Mouse (Mus musculus) cerebellum, postnatal 25 days (tissue): ENCODE data around the gene Hdgfl2.
A peak's percentile ranks its signal among the peaks of the same experiment; 100 is the strongest.

Experiments
- DNase-seq, 2 experiments: peaks; one replicate each; pipeline ENCODE4 v3.0.0; 2021; ENCODE audit warnings: mixed read lengths in 2 of 2

Gene Hdgfl2

DNA sequence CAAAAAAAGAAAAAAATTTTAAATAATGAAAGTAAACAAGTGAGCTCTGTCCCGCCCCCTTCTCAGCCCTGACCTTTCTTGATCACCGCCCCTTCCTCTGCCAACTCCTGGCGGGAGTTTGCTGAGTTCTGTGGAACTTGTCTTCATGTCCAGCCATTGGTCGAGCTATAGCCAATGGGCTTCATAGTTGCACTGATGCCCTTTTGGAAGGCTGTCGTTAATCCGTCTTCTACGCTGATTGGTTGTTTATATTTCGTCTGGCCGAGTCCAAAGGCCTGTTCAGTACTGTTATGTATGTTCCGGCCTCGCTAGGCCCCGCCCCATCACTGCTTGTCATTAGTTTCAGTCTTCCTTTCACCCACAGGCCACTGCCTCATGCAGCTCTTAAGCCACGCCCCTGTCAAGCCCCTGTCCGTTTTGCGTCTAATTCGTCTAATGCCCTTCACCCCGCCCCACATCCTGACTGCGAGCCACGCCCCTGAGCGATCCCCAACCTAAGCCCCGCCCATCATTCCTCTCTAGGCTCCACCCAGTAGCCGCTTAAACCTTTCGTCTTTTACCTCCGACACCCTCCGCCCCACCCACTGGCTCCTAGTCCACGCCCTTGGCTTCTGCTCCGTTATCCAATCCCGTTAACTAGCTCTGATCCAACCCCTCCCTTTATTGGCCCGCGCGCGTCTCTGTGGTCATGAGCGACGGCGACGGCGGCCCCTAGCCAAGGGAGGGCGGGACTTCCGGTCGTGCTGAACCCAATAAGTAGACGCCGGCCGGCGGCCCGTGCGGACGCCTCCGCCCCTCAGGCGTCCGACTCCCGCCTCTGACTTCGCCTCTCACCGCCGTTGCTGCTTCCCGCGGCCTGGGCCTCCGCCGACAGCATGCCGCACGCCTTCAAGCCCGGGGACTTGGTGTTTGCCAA, at the start of gene Hdgfl2:
Gene Hdgfl2, plus strand, starts transcription at position 755 of the 916 bp plus-strand sequence.
- DNase-seq, result peak; percentile 100

DNA sequence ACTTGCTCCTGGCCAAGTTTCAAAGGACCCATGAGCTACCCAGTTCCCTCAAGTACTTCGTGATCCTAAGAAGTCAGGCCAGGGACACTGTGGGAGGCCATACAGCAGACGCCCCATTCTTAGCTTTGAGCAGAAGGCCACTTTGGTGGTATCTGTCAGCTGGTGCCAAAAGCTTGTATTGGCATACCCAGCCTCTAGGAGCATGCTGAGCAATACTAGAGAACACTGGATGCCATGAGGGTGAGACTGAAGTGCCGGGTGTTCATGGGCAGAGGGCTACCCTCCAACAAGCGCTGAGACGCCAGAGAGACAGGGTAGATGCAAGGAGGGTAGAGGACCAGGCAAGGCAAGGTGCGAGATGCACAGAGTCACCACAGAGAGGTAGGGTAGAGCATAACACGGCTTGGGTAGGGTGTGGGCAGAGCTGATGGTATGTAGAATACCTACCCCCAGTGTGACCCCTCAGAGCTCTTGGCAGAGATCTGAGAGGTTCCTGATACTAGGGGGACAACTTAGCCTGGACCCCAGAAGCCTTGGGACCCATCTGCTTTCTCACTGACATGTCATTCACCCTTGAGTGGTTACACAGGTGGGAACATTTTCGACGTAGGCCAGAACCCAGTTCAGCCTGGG, 49.1 kb upstream of the Hdgfl2 start:
- peak; percentile 46 to 63 for DNase-seq

DNA sequence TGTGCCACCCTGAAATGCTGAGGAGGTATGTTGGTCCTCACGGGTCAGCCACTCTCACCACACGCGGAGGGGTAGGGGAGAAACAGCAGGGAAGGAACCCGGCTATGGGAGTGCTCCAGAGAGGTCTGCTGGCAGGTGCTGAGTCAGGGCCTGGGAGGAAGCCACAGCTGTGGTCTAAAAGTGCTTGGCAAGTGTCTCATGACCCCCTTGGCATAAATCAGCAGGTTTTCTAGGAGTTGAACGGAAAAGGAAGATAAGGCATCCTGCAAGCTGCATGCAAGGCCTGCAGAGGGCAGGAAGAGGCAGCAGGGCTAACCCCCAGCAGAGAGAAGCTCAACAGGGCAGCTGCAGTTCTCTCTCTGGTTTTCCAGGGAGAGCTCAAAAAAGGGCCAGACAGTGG, 48.5 kb upstream of the Hdgfl2 start:
- DNase-seq, result peak in 1 of 2 experiments; percentile 32

DNA sequence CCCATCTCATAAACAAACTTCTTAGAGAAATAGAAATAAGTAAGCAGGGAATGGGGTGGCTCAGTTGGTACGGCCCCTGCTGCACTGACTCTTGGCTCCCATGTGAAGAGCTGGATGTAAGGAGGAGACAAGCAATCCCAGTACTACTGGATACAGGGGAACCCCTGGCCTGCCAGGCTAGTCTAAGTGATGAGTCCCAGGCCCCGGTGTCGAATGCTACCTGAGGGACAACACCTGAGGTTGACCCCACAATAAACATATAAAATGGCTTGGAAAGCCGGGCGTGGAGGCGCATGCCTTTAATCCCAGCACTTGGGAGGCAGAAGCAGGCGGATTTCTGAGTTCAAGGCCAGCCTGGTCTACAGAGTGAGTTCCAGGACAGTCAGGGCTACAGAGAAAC, 48.0 kb upstream of the Hdgfl2 start:
- peak in 1 of 2 experiments; percentile 12 for DNase-seq

DNA sequence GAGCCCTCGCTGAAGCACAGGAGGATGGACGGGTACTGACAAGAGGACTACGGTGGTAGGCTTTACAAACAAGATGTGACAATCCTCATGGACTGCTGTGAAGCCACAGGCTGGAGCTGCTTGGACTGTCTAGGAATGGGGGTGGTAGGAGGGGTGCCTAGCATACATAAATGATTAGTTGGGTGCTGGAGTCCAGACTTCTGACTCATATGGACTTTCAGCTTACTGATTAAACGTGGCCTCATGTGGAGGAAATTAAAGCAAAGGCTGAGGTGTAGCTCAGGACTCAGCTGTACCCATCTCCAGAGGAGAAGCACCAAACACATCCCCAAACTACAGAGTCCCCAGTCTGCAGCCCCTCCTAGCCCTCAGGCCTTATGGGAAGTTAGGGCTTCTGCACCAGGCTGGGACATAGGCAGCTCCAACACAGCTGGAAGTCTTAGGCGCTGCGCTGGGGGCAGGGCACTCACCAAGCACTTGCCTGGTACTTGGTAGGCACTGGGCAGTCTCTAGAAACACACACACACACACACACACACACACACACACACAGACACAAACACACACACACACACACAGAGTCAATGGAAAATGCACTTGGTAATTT, 47.2 kb upstream of the Hdgfl2 start:
- no peak for DNase-seq

DNA sequence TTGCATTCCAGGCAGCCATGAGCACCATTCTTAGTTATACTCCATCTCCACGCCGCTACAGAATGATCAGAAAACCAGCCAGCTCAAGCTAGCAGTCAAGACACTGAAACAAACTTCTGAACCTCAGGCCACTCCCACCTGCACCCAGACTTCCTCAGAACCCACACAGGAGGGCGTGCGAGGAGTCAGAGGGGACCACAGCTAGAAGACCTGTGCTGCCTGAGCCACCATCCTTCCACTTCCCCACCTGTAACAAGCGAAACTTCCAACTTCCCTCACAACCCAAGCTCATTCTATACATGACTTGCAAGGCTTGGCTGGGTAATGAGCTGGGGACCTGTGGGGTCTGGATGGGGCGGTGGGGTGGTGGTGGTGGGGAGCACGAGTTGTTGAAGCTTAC, 46.6 kb upstream of the Hdgfl2 start:
- no peak for DNase-seq

DNA sequence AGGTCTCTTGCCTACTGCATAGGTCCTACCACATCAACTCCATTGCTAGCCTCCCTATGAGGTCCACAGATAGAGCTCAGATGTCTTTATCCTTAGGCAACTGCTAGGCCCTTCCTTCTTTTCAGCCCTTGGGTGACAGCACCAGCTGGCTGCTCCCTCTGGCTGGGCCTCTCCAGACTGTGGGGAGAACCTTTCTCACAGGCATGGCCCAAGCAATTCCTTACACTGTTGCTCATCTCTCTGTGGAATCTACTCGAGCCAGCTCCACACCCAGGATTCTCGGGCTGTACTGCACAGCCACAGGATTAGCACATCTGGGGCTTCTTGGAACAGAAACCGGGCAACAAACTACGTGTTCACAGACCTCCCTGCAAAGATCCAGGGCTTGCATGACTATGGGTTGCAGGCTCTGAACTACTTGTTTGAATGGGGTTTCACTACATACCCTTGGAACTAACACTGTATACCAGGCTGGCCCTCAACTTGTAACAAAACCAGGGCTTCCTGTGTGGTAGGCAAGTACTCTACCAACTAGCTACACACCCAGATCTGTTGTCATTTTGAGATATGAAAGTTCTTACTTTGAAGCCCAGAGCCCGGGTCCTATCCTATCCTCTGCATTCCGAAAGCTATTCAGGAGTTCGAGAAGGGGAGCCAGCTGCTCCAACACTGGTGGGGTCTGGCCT, 45.3 kb upstream of the Hdgfl2 start:
- DNase-seq, result peak in 1 of 2 experiments; percentile 3

DNA sequence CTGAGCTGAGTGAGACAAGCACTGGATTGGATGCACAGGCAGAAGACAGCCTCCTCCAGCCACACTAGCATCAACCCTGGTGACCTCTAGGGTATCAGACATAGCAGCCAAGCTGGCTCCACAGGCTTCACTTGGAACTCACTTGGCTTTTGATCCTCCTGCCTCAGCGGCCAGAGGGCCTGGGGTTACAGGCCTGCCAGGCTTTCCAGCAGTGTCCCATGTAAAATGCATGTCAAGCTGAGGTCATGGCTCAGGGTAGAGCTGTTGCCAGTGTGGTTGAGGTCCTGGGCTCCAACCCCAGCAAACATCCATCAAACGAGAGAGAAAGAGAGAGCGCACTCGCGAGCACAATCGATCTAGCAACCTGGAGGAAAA, 44.7 kb upstream of the Hdgfl2 start:
- DNase-seq, result no peak

DNA sequence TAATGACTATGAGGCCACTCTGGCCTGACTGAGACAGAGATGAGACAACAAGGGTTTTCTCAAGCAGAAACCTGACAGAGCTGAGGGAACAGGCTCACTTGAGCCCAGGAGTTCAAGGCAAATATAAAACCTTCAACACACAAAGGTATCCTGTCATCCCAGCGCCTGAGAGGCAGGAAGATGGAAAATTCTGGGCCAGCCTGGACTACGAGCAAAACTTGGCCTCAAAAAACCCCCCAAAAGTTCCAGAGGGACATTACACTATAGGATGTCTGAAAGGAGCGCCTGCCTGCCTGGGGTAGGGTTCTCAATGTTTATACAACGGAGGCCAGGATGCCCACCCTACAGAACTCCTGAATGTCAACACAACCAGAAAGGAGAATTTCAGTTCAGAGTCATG, 44.2 kb upstream of the Hdgfl2 start:
- peak in 1 of 2 experiments; percentile 8 for DNase-seq

DNA sequence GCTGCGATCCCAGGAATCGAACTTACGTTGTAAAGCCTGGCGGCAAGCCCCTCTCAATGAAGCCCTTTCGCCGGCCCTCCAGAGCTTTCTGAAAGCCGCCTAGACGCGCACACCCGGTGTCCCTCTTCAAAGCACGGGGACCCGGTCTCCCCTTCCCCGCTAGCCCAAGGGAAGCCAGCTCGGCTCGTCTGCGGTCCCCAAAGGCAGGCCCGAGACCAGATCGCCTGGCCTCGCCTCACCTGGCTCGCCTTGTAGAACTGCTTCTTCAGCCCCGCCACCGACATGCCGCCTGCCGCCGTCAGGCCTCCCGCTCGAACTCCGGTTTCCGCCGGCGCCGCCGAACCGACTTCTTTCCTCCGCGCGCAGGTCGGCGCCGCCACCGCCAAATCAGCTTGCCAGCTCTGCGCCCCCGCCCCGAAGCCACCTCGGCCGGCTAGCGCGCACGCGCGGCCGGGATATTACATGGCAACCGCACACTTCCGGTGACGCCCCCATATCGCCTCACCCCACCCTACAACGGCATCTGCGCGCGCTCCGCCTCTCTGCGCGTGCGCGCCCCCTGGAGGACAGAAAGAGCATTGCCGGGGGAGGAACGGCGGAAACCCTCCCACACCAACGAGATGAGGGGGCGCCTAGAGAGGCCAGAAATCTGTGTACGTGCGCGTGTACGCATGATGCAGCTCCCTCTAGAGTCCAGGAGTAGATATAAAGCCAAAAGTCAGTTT, 43.1 kb upstream of the Hdgfl2 start, which contains the start of gene Sh3gl1:
Gene Sh3gl1, minus strand, starts transcription at position 460 of the 725 bp plus-strand sequence.
- DNase-seq, result peak; percentile 99 to 100

DNA sequence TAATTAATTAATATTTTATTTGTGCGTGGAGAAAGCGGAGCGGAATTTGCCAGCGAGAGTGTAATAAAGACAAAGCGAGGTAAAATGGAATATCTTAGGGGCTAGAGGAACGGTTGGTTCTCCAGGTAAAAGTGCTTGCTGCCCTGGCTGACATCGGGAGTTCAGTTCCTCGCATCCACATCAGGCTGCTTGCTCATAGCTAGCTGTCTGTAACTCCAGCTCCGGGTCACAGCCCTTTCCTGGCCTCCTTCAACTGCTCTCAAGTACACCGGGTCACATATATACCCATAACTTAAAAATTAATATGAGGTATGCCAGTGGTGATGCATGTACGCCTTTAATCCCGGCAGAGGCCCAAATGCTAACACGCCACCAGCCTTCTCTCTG, 42.5 kb upstream of the Hdgfl2 start:
- DNase-seq, result no peak

DNA sequence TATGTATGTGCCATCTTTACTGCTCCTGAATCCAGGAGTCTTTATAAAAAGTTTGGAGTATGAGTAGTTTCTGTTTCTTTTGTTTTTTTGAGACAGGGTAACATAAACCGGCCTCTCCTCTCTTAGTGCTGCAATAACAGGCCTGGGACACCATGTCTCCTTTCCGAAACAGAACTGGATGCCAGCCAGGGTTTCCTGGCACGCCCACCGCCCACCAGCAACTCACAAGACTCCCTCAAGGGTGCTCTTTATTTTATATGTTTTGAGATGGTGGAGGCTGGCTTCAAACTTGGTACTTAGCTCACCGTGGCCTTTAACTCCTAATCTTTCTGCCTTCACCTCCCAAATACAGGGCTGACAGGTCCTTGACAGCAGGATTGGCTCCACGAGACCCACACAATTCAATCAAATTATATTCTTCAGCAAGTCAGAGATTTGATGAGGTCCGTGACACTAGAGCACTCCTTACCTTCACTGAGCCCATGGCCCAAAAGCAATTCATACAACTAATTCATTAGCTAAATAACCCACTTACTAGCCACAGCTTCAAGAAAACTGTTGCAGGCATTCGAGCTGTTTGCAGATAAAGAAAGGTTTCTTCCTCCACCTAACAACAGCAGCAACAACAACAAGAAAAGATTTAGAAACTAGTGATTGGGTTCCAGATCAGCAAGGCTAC, 40.7 kb upstream of the Hdgfl2 start:
- peak in 1 of 2 experiments; percentile 49 for DNase-seq

DNA sequence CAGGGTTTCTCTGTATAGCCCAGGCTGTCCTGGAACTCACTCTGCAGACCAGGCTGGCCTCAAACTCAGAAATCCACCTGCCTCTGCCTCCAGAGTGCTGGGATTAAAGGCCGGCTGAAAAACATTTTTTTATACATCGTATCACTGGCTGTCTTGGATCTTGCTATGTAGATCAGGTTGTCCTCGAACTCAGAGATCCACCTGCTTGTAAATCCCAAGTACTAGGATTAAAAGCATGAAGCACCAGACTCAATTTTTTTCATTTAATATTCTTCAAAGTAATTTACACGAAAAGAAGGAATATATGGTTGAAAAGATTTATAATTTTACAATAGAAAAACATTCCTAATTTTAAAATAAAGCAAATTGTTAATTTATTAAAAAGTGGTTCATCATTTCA, 40.1 kb upstream of the Hdgfl2 start:
- DNase-seq, result no peak

DNA sequence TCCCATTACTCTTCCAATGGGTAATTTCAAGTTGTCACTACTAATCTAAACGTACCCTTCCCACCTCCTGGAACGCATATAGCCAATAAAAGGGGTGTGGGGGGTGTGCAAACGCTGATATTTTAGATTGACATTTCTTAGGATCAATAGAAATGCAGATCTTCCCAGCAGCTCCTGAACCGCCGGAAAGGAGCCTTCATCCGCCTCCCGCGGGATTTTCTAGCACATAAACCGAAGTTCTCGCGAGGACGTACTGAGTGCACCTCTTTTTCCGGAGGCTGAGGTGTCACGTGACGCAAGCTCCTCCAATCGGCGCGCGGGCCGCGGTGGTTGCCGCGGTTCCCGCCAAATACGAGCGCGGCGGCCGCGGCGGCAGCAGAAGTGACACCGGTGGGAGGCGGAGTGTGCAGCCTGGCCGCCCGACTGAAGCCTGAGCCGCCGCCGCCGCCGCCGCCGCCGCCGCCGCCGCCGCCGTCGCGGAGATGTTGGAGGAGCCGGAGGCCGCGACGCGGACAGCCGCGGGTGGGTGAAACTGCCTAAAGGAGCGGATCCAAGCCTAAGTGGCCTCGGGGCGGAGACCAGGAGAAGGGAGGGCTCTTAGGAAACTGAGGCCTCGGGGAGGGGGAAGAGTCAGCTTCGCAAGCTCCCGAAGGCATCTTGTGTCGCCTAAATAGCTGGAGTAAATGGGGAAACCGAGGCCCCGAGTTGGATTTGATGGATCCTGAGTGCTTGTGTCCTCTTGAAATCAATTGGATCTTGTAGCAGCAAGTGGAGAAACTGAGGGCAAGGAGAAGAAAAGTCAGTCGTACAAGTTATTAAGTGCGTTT, 39.2 kb upstream of the Hdgfl2 start, which contains the start of gene Chaf1a:
Gene Chaf1a, plus strand, starts transcription at position 410 of the 827 bp plus-strand sequence.
- peak; percentile 94 to 98 for DNase-seq

DNA sequence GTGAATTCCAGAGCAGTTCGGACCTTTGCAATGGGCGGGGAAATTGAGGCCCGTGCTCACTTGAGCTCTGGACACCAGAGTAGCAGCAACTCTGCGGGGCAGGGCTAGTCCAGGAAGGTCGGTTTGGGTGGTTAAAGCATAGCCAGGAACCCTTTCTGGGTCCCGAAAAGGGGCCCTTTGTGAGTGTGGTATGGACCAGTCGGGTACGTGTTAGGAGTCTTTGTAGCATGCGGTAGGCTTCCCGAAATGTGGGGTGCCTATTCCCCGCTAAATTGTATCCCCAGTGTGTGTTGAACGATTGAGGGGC, 38.6 kb upstream of the Hdgfl2 start:
- no peak for DNase-seq

DNA sequence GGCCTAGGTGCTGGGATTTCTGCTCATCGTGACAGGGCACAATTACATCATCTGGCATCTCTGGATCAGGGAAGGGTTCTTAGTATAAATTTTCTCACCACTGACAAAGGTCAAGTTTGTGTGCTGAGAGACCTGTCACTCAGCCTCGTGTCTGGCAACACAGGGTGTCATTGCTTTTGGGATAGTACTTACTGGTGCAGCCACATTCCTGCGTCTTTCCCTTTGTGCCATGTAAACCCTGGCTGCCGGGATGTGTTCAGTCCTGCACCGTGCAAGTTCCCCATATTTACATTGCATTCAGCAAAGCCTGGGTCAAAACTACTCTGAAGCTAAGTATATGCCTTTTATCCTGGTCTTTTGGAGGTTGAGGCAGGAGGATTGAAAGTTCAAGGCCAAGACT, 28.1 kb upstream of the Hdgfl2 start:
- no peak for DNase-seq

DNA sequence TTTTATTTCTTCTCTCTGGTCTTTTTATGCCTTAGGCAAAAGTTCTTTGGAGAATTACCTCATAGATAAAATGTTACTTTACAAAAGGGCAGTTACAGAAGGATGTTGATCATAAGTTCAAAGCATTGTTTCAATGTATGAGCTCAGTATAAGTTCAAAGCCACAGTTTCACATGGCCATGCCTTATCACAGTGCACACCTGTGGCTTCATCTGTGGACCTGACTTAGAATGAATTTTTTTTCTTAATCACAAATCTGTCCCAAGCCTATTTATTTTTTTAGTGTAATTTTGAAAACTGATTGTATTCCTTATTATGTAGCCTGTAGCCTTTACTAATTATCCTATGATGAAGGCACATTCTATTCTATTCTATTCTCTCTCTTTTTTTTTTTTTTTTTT, 24.5 kb upstream of the Hdgfl2 start:
- no peak for DNase-seq

DNA sequence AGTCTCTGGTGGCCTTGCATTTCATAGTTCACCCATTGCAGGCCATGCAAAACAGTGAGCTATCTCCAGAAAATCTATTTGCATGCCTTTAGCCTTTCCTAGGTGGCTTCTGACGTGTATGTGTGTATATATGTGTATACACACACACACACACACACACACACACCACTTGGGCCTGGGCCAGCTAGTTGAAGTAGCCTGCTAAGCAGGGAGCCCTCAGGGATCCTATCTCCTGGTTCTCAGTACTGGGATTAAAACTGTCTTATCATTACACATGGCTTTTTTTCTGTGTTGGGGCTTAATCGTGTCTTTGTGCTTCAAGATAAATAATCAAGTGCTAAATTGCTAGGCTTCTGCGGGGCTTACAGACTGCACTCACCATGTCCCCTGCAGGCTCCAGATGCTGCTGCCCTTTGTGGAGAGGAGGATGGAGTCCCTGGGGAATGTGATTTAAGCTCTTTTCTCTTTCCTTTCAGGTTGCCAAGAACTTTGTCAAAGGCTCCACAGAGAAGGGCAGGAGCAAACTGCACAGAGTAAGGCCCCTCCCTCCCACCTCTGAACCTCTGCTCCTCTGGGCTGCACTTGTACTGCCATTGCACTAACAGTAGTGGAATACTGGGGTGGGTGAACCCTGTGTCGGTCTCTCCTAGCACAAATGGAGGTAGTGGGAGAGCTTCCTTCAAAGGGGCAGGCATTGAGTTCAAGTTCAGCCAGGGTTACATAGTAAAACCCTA, 23.3 kb upstream of the Hdgfl2 start:
- no peak for DNase-seq

DNA sequence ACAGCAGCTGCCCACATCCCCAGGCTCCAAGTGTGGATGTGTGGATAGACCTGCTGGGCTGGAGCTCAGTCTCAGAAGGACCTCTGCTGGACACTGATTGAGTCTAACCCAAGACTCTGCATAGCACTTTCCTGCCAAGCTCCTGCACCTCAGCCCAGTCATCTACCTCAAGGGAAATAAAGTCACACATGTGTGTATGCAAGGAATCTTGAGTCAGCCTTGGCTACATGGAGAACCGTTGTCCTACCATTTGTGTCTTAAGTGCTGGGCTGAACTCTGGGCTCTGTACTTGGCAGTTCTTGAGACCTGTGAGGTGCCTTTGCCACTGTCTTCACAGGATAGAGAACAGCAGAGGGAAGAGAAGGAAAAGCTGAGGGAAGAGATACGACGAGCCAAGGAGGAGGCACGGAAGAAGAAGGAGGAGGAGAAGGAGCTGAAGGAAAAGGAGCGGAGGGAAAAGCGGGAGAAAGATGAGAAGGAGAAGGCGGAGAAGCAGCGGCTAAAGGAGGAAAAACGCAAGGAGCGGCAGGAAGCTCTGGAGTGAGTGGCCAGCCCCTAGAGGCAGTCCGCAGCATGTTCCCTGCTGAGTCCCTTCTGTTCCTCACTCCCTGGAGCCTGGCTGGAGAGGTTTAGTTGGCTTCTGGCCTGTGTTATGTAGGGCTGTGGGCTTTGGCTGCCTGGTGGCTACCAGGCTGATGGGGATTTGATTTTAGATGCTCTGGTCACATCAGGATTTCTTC, 21.9 kb upstream of the Hdgfl2 start:
- DNase-seq, result peak; percentile 76 to 78
